Mouse (Mus musculus) neutrophil, adult 5-6 weeks (primary cell): ENCODE data around the gene Papola. TPM values are rescaled to one million over a fixed set of nuclear protein-coding genes. Genes with fewer than 3 reads are reported as not detected.

Experiments
- ATAC-seq: fragments of 151-379, 151-347 bp; 2 replicates; pipeline ENCODE4 v1.8.0; 2017; ENCODE audit warnings: mild to moderate bottlenecking, moderate TSS enrichment; ENCODE audit not compliant: insufficient number of reproducible peaks, poor library complexity, low FRiP score, severe bottlenecking; ENCODE audit errors: extremely low read depth
- total RNA-seq: library from RNA; stranded (forward); fragments of 200-1000 nt; gene quantifications from 2 replicates; pipeline ENCODE4 v1.2.3, GENCODE M21; 2017

Papola gene
- total RNA-seq, 1 experiment from 2014 or later: 226 TPM

DNA sequence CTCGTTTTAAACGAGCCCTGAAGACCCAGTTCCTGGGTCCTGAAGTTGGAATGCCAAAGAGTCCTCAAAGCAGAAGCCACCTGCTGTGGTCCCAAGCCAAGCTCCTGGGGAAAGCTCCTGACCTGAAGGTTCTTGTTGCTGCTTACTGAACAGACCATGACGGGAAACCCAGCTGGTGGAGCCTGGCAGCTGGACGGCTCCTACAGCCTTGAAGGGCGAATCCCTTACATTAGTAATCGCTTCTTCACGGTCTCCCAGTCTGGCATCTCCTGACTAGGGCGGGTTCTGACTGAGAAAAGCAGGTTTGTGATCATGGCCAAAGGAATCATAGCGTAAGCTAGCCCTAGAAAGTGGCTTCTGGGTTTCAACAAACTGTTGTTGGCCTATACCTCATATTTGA, 66.2 kb downstream of the Papola start:
- no peak for ATAC-seq

DNA sequence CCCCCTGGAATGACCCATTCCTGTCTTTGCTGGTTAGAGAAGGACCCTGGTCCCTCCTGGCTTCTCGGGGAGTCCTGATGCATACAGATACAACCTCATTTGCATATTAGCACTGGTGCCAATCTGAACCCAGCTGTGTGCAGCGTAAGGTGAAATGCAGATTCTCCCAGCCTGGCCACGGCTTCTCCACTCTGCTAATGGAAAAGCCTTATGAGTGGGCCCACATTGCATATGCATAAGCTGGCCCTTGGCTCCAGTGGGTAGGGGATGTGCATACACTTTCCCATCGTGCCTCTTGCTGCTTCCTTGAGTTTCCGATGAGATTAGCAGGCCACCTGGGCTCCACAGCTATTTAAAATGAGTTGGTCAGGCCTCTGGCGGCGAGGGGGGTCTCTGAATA, 68.3 kb downstream of the Papola start:
- ATAC-seq: no peak

DNA sequence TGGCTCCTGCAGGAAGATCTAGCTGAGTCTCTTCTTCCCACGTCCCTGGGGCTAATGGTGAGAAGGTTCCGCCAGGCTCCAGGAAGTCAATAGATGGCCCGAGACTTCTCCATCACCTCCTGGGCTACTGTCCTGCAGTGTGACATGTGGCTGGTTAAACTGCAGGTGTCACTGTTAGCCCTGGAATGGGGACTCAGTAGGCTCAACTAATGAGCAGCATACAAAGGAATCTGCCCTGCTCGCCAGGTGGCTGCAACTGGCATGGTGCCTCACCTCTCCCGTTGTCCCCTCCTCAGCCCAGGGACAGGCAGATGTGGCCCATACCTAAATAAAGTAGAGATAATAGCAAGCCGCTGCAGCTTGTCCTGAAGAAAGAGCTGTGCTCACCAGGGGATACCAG, 70.1 kb downstream of the Papola start:
- ATAC-seq: no peak

DNA sequence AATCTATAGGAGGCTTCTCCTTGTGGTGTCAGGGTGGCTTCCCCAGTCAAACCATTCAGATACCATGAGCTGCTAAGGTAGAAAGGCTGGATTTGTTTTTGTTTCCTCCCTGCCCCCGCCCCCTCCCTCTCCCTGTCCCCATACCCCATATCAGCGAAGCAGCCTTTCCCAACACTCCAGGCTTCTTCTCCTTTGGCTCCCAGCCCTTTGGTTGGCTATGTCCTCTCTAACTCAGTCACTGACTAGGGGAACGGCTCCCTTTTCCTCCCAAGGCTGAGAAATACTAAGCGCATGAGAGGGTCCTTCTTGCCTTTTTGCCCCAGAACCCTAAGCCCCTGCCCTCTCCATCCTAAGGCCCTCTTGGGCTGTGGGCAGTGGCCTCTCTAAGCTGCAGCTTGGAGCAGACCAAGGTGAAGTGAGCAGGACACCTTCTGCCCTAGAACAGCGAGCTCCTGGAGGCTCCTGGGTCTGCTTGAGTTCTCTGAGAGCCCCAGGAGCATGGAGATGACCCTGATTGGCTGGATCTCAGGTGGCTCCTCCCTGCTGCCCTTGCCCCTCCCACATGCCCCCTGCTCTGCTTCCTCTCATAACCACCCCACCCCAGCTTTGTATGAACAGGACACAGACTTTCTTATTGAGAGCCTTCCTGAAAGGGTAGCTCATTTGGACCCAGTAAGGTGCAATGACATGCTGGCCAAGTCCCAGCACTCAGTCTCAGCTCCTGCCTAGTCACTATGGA, 73.6 kb downstream of the Papola start:
- ATAC-seq: no peak

DNA sequence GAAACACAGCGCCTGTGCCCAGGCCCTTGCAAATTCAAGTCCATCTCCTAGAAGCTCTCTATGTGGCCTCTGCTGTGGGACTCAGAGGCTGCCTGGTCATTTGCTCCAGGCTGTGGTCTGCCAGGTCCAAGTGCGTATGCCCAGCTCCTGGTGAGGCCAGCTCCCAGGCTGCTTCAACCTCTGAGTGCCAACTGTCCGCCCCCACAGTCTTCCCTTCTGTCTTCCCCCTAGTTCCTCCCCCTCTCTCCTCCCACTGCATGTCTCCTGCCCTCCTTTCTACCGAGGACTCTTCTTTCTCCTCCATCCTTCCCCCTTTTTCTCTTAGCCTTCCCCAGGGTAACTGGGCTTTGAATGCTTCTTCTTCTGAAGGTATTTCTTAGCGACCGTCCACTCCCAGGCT, 77.6 kb downstream of the Papola start:
- no peak for ATAC-seq

DNA sequence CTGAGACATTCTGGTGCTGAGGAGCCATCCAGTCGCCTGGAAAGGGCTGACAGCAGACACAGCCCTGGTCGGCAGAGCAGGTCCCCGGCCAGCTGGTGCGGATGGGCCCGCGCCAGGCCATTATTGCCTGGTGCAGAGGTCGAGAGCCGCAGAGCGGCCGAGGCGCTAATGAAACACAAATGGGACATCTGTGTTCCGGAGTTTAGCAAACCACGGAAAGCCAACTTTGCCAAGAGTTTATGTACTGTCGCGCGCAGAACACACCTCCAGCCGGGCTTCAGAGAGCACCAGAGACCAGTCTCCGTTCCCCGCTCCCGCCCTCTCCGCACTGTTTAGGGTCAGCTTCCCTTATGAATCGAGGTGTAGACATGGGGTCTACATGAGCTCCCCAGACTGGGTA, 78.1 kb downstream of the Papola start:
- no peak for ATAC-seq

DNA sequence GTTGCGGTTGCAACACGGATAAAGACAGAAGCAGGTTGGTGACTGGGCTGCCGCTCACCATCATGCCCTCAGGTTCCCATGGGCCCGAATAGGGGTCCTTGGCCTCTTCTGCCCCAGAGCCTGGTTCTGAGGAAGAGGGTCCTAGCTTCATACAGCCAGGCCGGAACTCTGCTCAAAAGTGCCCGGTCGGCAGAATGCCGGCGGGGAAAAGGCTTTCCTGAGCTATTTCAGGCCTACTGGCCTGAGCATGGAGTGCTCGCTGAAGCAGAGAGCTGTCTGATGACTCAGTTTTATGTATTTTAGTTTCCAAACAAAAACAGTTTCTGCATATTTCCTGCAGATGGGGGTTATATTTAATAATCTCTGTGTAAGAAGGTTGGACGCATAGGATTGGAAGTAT, 78.9 kb downstream of the Papola start:
- ATAC-seq: no peak

DNA sequence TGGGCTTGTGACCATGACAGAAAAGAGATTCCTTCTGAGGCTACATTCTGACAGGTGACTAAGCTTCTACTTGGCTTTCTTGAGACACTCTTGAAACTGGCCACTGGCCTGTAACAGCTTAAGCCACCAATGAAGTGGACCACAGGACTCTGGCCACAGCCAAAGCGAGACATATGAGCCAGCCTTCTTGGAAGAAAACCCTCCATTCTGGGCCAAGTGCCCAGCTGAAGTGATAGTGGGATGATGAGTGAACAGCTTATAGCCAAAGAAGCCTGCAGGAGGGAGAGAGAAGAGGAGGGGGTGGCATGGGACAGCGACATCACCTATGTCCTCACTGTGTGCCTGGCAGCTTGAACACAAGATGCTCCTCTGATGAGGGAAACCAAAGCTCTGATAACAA, 83.2 kb downstream of the Papola start:
- no peak for ATAC-seq

DNA sequence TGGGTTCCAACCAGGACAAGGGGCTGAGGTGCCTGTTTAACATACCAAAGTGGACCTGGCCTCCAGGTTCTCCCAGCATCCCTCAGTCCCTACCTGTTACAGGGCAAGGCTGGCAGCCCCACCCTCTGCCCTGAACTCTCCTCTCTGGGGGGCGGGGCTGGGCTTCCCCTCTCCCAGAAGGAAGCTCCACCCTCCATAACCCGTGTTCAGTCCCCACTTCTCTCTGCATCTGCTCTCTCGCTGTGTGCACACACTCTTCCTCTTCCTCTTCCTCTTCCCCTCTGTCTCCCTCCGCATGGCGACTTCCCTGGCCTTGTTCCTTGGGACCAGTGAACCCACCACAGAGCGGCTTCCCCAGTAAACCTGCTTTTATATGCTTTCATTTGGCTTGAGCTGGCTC, 84.7 kb downstream of the Papola start:
- ATAC-seq: no peak

DNA sequence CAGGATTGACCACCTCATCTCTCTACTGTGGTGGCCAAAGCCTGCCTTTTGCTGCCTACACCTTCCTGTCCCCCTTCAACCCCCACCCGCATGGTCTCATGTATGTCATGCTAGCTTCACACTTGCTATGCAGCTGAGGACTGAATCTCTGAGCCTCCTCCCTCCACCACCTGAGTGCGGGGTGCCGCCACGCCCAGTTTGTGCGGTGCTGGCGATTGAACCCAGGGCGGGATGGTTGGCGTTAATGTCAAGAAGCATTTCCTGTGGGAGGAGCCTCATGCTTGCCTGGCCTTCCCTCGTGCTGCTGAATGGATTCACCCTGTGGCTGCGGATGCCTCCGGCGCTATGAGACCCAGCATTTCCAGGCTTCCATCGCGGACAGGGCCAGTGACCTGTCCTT, 85.2 kb downstream of the Papola start:
- no peak for ATAC-seq

DNA sequence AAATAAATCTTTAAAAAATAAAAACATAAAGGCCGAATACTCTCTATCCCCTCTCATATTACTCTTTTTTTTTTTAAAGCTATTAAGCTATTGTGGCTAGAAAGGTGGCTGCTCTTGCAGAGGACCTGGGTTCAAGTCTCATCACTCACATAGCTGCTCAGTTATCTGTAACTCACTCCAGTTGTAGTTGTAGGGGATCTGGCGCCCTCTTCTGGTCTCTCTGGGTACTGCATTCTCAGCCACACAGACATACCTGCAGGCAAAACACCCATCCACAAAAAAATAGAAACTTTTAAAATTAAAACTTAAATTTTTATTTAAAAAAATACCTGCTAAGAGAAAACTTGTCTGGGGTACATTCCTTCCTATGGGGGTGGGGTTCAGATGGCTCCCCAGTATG, 88.8 kb downstream of the Papola start:
- ATAC-seq: no peak

DNA sequence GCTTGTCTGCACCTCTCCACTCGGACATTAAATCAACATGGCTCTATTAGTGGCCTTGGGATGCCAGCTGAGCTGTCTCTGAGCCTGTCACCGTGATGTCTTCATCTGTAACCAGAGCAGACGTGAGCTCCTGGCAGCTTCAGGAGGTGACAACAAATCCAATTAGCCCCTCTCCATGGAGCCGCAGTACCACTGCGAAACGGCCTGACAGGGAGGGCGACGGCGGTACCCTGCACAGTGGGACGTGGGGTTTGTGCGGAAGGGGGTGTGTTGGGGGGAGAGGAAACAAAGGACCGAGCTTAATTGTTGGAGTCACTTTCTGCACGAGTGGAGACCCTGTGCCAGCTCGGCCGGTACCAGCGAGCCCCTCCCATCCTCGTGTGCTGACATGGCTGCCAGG, 90.6 kb downstream of the Papola start:
- ATAC-seq: no peak

DNA sequence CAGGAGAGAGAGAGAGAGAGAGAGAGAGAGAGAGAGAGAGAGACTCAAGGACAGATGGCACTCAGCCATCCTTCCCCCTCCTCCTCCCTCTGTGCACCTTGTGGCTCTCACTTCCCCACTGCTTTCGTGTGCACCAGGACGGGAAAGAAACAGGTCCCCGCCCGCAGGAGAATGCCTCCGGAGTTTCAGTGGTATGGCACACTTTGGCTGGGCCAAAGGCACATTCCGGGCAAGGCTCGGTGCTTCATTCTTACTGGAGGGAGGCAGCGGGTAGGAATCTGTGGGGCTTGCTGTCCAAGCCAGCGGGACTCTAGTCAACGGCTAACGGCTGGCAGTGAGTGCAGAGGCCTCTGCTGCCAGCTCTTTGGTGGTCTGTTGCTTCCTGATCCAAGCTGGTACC, 92.0 kb downstream of the Papola start:
- no peak for ATAC-seq

DNA sequence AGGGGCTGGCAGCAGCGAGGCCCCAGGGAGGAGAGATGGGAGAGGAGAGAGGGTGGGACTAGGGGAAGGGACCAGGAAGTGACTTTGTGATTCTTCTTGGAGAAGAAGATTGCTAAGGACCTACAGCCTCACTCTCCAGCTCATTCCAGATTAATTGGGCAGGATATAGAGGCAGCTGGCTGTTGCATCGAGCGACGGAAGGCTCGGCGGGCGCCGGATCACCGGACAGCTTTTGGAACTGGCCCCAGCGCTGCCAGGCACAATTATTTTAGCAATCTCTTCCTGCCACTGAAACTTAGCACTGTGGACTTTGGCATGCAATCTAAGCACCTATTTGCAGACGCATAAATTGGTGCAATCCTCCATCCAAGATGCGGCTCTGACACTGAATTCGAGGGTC, 92.4 kb downstream of the Papola start:
- ATAC-seq: no peak

DNA sequence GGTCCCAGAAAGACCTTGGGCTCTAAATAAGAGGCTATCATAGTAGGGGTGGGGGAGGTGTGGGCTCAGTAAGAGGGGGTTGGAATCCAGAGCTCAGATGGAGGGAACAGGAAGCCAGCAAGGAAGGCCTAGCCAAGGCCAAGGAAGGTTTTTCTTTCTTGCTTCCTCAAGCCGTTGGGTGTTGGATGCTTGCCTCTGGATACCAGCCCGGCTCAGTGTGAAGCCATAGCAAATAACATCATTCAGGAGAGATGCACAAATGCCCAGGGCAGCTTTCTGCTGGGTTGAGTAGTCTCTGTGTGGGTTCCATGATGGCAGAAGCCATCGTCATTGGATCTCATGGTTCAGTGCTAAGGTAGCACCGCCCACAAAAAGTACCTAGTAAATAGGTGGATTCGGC, 94.3 kb downstream of the Papola start:
- ATAC-seq: no peak

DNA sequence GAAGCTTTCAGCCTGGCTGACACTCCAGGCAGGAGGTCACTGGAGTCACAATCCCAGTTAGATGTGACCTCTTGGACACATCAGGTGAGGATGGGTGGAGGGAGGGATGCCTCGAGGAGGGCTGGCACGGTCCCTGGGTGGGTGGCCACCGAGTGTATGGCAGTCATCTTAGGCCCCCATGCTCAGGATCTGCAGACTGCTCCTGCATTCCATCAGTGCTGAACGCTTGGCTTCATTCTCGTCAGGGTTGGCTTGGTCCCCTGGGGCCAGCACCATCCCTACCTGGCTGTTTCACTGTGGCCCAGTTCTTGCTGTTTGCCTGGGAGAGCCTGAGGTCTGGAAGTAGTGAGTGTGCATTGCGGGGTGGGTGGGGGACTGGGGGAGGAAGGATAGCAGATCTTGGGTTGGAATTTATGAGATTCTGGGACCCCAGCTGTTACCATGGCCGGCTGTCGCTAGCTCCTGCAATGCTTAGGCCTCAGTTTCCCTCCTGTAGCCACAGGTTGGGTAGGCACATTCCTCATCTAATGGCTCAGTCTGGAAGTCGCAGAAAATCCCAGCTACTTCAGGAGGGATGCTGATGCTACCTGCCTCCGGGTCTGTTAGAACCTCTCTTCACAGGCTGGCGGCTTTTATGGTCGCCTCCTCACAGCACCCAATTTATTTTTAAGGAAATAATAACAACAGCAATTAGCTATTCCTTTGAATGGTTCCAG, 99.5 kb downstream of the Papola start:
- ATAC-seq: no peak

DNA sequence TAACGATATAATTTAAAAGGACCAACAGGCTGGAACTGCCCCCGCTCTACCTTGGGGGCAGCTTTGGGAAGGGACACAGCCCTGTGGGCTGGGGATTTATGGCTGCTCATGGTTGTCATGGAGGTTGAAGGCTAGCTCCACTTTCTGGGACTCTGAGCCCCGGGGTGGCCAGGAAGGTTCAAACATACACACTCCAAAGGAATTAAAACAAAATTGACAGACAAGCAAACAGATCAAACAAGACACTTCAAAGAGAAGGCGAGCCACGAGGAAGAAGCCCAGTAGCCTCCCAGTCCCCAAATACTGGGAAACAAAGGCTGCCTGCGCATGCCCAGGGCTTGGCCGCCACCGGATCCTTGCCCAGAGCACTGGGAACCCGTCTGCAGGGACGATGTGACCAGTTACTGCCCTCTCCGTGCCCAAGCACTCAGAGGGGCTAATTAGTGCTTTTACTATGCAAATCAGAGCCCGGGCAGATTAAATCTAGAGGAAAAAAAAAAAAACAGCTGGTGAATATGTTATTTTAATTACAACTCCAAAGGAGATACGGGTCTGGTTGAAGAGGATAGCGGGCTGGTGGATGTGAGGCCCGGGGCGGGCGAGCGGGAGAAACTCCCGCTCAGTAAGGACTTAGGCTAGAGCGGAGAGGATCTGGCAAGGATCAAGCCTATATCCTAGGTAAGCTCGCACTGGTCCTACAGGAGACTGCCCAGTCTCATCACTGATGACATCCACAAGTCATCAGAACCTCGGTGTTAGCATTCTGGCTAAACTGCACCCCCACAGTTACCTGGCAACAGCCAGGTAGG, 100.2 kb downstream of the Papola start:
- ATAC-seq: no peak
